Mouse (Mus musculus): ENCODE measurements around the gene AI413582. TPM values are rescaled to one million over a fixed set of nuclear protein-coding genes. Genes with fewer than 3 reads are reported as not detected.

The AI413582 gene
- polyA plus RNA-seq, 1 experiment from 2014 or later = 35.3 TPM

- Histone ChIP-seq H3K9ac (no peak overlapping the region), H3K9me3 (replicated peaks) (no peaks in the 10 kb centered on the region), H3K4me1 (peaks cover 47% of the 10 kb centered on the region), H3K27ac (replicated peaks) (no peak overlapping the region), H3K27me3 (no peaks in the 10 kb centered on the region), H3K4me3 (replicated peaks) (no peak overlapping the region), H3K4me2 (replicated peaks) (no peak overlapping the region), H3K36me3 (peaks cover 3% of the 10 kb centered on the region; the same call in 1 of the 2 replicates)
- 61% methylated on average over 11 of the region's 11 CpGs for WGBS
- no peak for ATAC-seq (ENCODE audit: insufficient number of reproducible peaks, low FRiP score, low TSS enrichment, low read depth)
Measured at GRCm38 (mm10) chr17:27561809-27562526, 3.6 kb downstream of the AI413582 start.

- Histone ChIP-seq H3K9me3 (replicated peaks) (no peaks in the 10 kb centered on the region), H3K36me3 (peaks cover 3% of the 10 kb centered on the region; the same call in 1 of the 2 replicates), H3K4me2 (replicated peaks) (no peak overlapping the region), H3K27ac (replicated peaks) (no peak overlapping the region), H3K27me3 (no peaks in the 10 kb centered on the region), H3K9ac (no peak overlapping the region), H3K4me1 (peaks cover 45% of the 10 kb centered on the region), H3K4me3 (replicated peaks) (no peak overlapping the region)
- 81% methylated on average over 13 of the region's 13 CpGs for WGBS
- no peak for ATAC-seq (ENCODE audit: insufficient number of reproducible peaks, low FRiP score, low TSS enrichment, low read depth)
Measured at GRCm38 (mm10) chr17:27560926-27561480, 4.6 kb downstream of the AI413582 start.

GRCm38 (mm10) chr17:27559596-27559995 is 6.0 kb downstream of the AI413582 start:
- ATAC-seq (ENCODE audit: insufficient number of reproducible peaks, low FRiP score, low TSS enrichment, low read depth) = no peak
- WGBS = 57% methylated on average over 12 of the region's 12 CpGs
- peaks cover 3% of the 10 kb centered on the region; the same call in 1 of the 2 replicates for H3K36me3 ChIP-seq
- no peak overlapping the region for H3K4me3 ChIP-seq (replicated peaks)
- H3K9ac ChIP-seq = no peak overlapping the region
- H3K27ac ChIP-seq (replicated peaks) = no peak overlapping the region
- peaks cover 49% of the 10 kb centered on the region for H3K4me1 ChIP-seq
- no peaks in the 10 kb centered on the region for H3K27me3 ChIP-seq
- H3K9me3 ChIP-seq (replicated peaks) = no peaks in the 10 kb centered on the region
- H3K4me2 ChIP-seq (replicated peaks) = 0 out of 2 replicates have a peak overlapping the region, but pooled peaks have one; percentile 70

- WGBS = 14% methylated on average over 5 of the region's 5 CpGs
- Histone ChIP-seq H3K4me1 (peaks cover 47% of the 10 kb centered on the region), H3K4me3 (replicated peaks) (peak overlapping the region; percentile 63), H3K9me3 (replicated peaks) (no peaks in the 10 kb centered on the region), H3K9ac (no peak overlapping the region), H3K27me3 (no peaks in the 10 kb centered on the region), H3K27ac (replicated peaks) (no peak overlapping the region), H3K4me2 (replicated peaks) (peak overlapping the region; percentile 70), H3K36me3 (peaks cover 3% of the 10 kb centered on the region; the same call in 1 of the 2 replicates)
- ATAC-seq (ENCODE audit: insufficient number of reproducible peaks, low FRiP score, low TSS enrichment, low read depth) = no peak
Measured at GRCm38 (mm10) chr17:27558845-27559244, 6.7 kb downstream of the AI413582 start.

- peak overlapping the region; percentile 94 for H3K27ac ChIP-seq (replicated peaks)
- peak overlapping the region; percentile 63 for H3K4me3 ChIP-seq (replicated peaks)
- peak overlapping the region; percentile 50 for H3K9ac ChIP-seq
- no peak for ATAC-seq (ENCODE audit: insufficient number of reproducible peaks, low FRiP score, low TSS enrichment, low read depth)
- peak overlapping the region; percentile 70 for H3K4me2 ChIP-seq (replicated peaks)
- 8% methylated on average over 14 of the region's 14 CpGs for WGBS
- H3K36me3 ChIP-seq = peaks cover 3% of the 10 kb centered on the region; the same call in 1 of the 2 replicates
- no peaks in the 10 kb centered on the region for H3K9me3 ChIP-seq (replicated peaks)
- H3K27me3 ChIP-seq = no peaks in the 10 kb centered on the region
- peaks cover 47% of the 10 kb centered on the region for H3K4me1 ChIP-seq
Measured at GRCm38 (mm10) chr17:27557927-27558661, 7.5 kb downstream of the AI413582 start.

- WGBS = 0% methylated on average over 58 of the region's 75 CpGs
Measured at GRCm38 (mm10) chr17:27557181-27557926, 8.2 kb downstream of the AI413582 start.

GRCm38 (mm10) chr17:27556315-27557011 is 9.1 kb downstream of the AI413582 start, which contains the start of gene Hmga1:
TSS of gene Hmga1 (plus strand) at chr17:27556497.
- no peaks in the 10 kb centered on the region for H3K27me3 ChIP-seq
- peak within 1 kb of the TSS; percentile 70 for H3K4me2 ChIP-seq (replicated peaks)
- ATAC-seq (ENCODE audit: insufficient number of reproducible peaks, low FRiP score, low TSS enrichment, low read depth) = peak; percentile 75
- peak within 1 kb of the TSS; percentile 50 for H3K9ac ChIP-seq
- H3K36me3 ChIP-seq = peaks cover 1% of the 10 kb centered on the region; the same call in 1 of the 2 replicates
- peak within 1 kb of the TSS; percentile 94 for H3K27ac ChIP-seq (replicated peaks)
- peak within 1 kb of the TSS; percentile 63 for H3K4me3 ChIP-seq (replicated peaks)
- under 1% methylated on average over 79 of the region's 79 CpGs for WGBS
- peaks cover 39% of the 10 kb centered on the region for H3K4me1 ChIP-seq
- no peaks in the 10 kb centered on the region for H3K9me3 ChIP-seq (replicated peaks)

More at GRCm38 (mm10) chr17:27557181-27557926, 8.2 kb downstream of the AI413582 start:
- no peaks in the 10 kb centered on the region for H3K9me3 ChIP-seq (replicated peaks)
- H3K4me3 ChIP-seq (replicated peaks) = peak overlapping the region; percentile 63
- H3K36me3 ChIP-seq = peaks cover 3% of the 10 kb centered on the region; the same call in 1 of the 2 replicates
- H3K4me2 ChIP-seq (replicated peaks) = peak overlapping the region; percentile 70
- H3K27ac ChIP-seq (replicated peaks) = peak overlapping the region; percentile 94
- peaks cover 47% of the 10 kb centered on the region for H3K4me1 ChIP-seq
- H3K27me3 ChIP-seq = no peaks in the 10 kb centered on the region
- peak overlapping the region; percentile 50 for H3K9ac ChIP-seq
- ATAC-seq (ENCODE audit: insufficient number of reproducible peaks, low FRiP score, low TSS enrichment, low read depth) = peak; percentile 5; the same call in 1 of the 2 replicates

GRCm38 (mm10) chr17:27555512-27556172 is 9.9 kb downstream of the AI413582 start:
- Histone ChIP-seq H3K9me3 (replicated peaks) (no peaks in the 10 kb centered on the region), H3K36me3 (no peaks in the 10 kb centered on the region), H3K27ac (replicated peaks) (peak overlapping the region; percentile 94), H3K4me1 (peaks cover 39% of the 10 kb centered on the region), H3K4me2 (replicated peaks) (peak overlapping the region; percentile 70), H3K9ac (peak overlapping the region; percentile 50), H3K27me3 (no peaks in the 10 kb centered on the region), H3K4me3 (replicated peaks) (peak overlapping the region; percentile 63)
- peak; percentile 35 for ATAC-seq (ENCODE audit: insufficient number of reproducible peaks, low FRiP score, low TSS enrichment, low read depth)
- under 1% methylated on average over 49 of the region's 55 CpGs for WGBS

- Histone ChIP-seq H3K4me3 (replicated peaks) (peak overlapping the region; percentile 63), H3K36me3 (no peaks in the 10 kb centered on the region), H3K4me1 (peaks cover 39% of the 10 kb centered on the region), H3K27me3 (no peaks in the 10 kb centered on the region), H3K4me2 (replicated peaks) (peak overlapping the region; percentile 70), H3K9me3 (replicated peaks) (no peaks in the 10 kb centered on the region), H3K9ac (peak overlapping the region; percentile 50), H3K27ac (replicated peaks) (peak overlapping the region; percentile 94)
- WGBS = under 1% methylated on average over 39 of the region's 39 CpGs
- ATAC-seq (ENCODE audit: insufficient number of reproducible peaks, low FRiP score, low TSS enrichment, low read depth) = peak; percentile 39
Measured at GRCm38 (mm10) chr17:27555075-27555511, 10.5 kb downstream of the AI413582 start.
